Mouse (Mus musculus): Measurements from ENCODE around the gene Nrxn3. TPM values are rescaled to one million over a fixed set of nuclear protein-coding genes. Genes with fewer than 3 reads are reported as not detected.
A peak's percentile ranks its signal among the peaks of the same experiment; 100 is the strongest.

Nrxn3 gene
- 0.65 and 0.72 TPM in 2 replicates for polyA plus RNA-seq (2015; fragmentation: Nextera tagmentation; extraction: Ambion mirVana)

GRCm38 (mm10) chr12:88722691-88723070 lies at the start of gene Nrxn3:
TSS of gene Nrxn3 (plus strand) at chr12:88722876.
- no peak for ATAC-seq

GRCm38 (mm10) chr12:88704159-88704846 lies 18.4 kb upstream of the Nrxn3 start:
- 66% methylated on average over 10 of the region's 10 CpGs for WGBS (ENCODE audit: insufficient replicate concordance)
- H3K4me1 ChIP-seq (ENCODE audit: insufficient read depth): no peaks in the 10 kb centered on the region
- TF ChIP-seq CTCF (IDR thresholded peaks at IDR 0.05; ENCODE audit: low read depth): no peak
- TF ChIP-seq EP300 (IDR thresholded peaks at IDR 0.05; ENCODE audit: low read depth): no peak
- H3K9me3 ChIP-seq (ENCODE audit: low read length): no peaks in the 10 kb centered on the region
- H3K4me3 ChIP-seq (ENCODE audit: low read depth, low read length): no peak overlapping the region
- H3K9ac ChIP-seq (replicated peaks): no peak overlapping the region
- DNase-seq (no peak), ATAC-seq (no peak)
- no peaks in the 10 kb centered on the region for H3K36me3 ChIP-seq (replicated peaks; ENCODE audit: insufficient read depth, low read length)
- no peaks in the 10 kb centered on the region for H3K27me3 ChIP-seq (ENCODE audit: insufficient read depth, low read length)
- H3K4me2 ChIP-seq (ENCODE audit: low read depth, low read length): no peak overlapping the region
- H3K27ac ChIP-seq (ENCODE audit: low read depth): no peak overlapping the region

More at GRCm38 (mm10) chr12:88722691-88723070, at the start of gene Nrxn3:
- Histone ChIP-seq H3K4me1 (ENCODE audit: insufficient read depth) (no peaks in the 10 kb centered on the region), H3K4me3 (ENCODE audit: low read depth, low read length) (no peak within 1 kb of the TSS), H3K36me3 (replicated peaks; ENCODE audit: insufficient read depth, low read length) (no peaks in the 10 kb centered on the region), H3K4me2 (ENCODE audit: low read depth, low read length) (peak within 1 kb of the TSS; percentile 26; the same call in 1 of the 2 replicates), H3K27ac (ENCODE audit: low read depth) (no peak within 1 kb of the TSS), H3K9ac (replicated peaks) (no peak within 1 kb of the TSS), H3K9me3 (ENCODE audit: low read length) (no peaks in the 10 kb centered on the region), H3K27me3 (ENCODE audit: insufficient read depth, low read length) (no peaks in the 10 kb centered on the region)
- 3% methylated on average over 9 of the region's 9 CpGs for WGBS (ENCODE audit: insufficient replicate concordance)
- no peak for TF ChIP-seq CTCF (IDR thresholded peaks at IDR 0.05; ENCODE audit: low read depth)
- DNase-seq: peak; percentile 14

GRCm38 (mm10) chr12:88705959-88706358 lies 16.7 kb upstream of the Nrxn3 start:
- TF ChIP-seq EP300 (IDR thresholded peaks at IDR 0.05; ENCODE audit: low read depth) (no peak), CTCF (IDR thresholded peaks at IDR 0.05; ENCODE audit: low read depth) (no peak)
- 65% methylated on average over 3 of the region's 3 CpGs for WGBS (ENCODE audit: insufficient replicate concordance)
- no peaks in the 10 kb centered on the region for H3K36me3 ChIP-seq (replicated peaks; ENCODE audit: insufficient read depth, low read length)
- no peaks in the 10 kb centered on the region for H3K27me3 ChIP-seq (ENCODE audit: insufficient read depth, low read length)
- H3K9ac ChIP-seq (replicated peaks): no peak overlapping the region
- H3K27ac ChIP-seq (ENCODE audit: low read depth): no peak overlapping the region
- H3K9me3 ChIP-seq (ENCODE audit: low read length): no peaks in the 10 kb centered on the region
- no peak overlapping the region for H3K4me3 ChIP-seq (ENCODE audit: low read depth, low read length)
- no peak for DNase-seq
- no peaks in the 10 kb centered on the region for H3K4me1 ChIP-seq (ENCODE audit: insufficient read depth)
- ATAC-seq: no peak
- H3K4me2 ChIP-seq (ENCODE audit: low read depth, low read length): no peak overlapping the region

DNA sequence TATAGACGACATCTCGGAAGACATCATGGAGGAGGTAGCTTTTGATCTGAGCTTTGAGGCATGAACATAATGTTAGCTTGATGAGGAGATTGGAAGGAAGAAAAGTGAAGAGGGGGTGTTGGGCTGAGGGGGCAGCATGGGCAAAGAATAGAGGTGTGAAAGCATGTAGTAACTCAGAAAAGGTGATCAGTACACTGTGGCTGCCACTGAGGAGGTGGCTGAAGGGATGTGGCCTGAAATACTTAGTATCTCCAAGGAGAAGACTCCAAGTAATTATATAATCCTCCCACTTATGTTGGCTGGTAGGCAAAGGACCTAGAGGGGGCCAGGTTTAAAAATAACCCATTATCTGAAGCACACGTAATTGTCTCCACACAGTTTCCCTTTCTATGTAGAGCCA lies 14.9 kb upstream of the Nrxn3 start:
- Histone ChIP-seq H3K9ac (replicated peaks) (no peak overlapping the region), H3K27me3 (ENCODE audit: insufficient read depth, low read length) (no peaks in the 10 kb centered on the region), H3K9me3 (ENCODE audit: low read length) (no peaks in the 10 kb centered on the region), H3K36me3 (replicated peaks; ENCODE audit: insufficient read depth, low read length) (no peaks in the 10 kb centered on the region), H3K4me3 (ENCODE audit: low read depth, low read length) (no peak overlapping the region), H3K27ac (ENCODE audit: low read depth) (no peak overlapping the region), H3K4me1 (ENCODE audit: insufficient read depth) (no peaks in the 10 kb centered on the region), H3K4me2 (ENCODE audit: low read depth, low read length) (no peak overlapping the region)
- no peak for DNase-seq
- WGBS (ENCODE audit: insufficient replicate concordance): 68% methylated on average over 3 of the region's 3 CpGs
- ATAC-seq: no peak
- no peak for TF ChIP-seq CTCF (IDR thresholded peaks at IDR 0.05; ENCODE audit: low read depth)
- TF ChIP-seq EP300 (IDR thresholded peaks at IDR 0.05; ENCODE audit: low read depth): no peak

GRCm38 (mm10) chr12:88709223-88709622 lies 13.5 kb upstream of the Nrxn3 start:
- Histone ChIP-seq H3K4me3 (ENCODE audit: low read depth, low read length) (no peak overlapping the region), H3K9ac (replicated peaks) (no peak overlapping the region), H3K4me2 (ENCODE audit: low read depth, low read length) (no peak overlapping the region), H3K27ac (ENCODE audit: low read depth) (no peak overlapping the region), H3K27me3 (ENCODE audit: insufficient read depth, low read length) (no peaks in the 10 kb centered on the region), H3K36me3 (replicated peaks; ENCODE audit: insufficient read depth, low read length) (no peaks in the 10 kb centered on the region), H3K9me3 (ENCODE audit: low read length) (no peaks in the 10 kb centered on the region), H3K4me1 (ENCODE audit: insufficient read depth) (no peaks in the 10 kb centered on the region)
- TF ChIP-seq CTCF (IDR thresholded peaks at IDR 0.05; ENCODE audit: low read depth): peak; percentile 44
- TF ChIP-seq EP300 (IDR thresholded peaks at IDR 0.05; ENCODE audit: low read depth): no peak
- 10% methylated on average over 11 of the region's 11 CpGs for WGBS (ENCODE audit: insufficient replicate concordance)
- DNase-seq (peak; percentile 57), ATAC-seq (peak; percentile 45; the same call in 1 of the 2 replicates)

DNA sequence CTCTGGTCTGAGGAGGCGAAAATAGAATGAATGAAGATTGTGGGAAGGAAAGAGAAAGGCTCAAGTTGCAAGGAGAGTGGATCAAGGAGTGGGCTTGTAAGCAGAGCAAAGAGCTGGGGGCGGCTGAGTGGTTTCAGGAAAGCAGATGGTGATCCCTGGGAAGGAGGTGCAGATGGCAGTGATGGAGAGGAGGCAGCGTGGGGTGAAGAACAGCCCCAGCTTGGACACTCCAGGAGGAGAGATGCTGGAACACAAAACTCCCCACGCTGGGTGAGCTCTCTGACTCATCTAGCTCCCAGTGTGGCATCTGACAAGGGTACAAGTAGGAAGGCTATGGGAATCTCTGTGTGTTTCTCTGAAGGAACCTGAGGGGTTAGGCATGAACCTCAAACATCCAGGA lies 9.2 kb upstream of the Nrxn3 start:
- no peaks in the 10 kb centered on the region for H3K36me3 ChIP-seq (replicated peaks; ENCODE audit: insufficient read depth, low read length)
- H3K9me3 ChIP-seq (ENCODE audit: low read length): no peaks in the 10 kb centered on the region
- no peaks in the 10 kb centered on the region for H3K27me3 ChIP-seq (ENCODE audit: insufficient read depth, low read length)
- ATAC-seq (no peak), DNase-seq (no peak)
- TF ChIP-seq CTCF (IDR thresholded peaks at IDR 0.05; ENCODE audit: low read depth): no peak
- TF ChIP-seq EP300 (IDR thresholded peaks at IDR 0.05; ENCODE audit: low read depth): no peak
- no peak overlapping the region for H3K4me3 ChIP-seq (ENCODE audit: low read depth, low read length)
- H3K27ac ChIP-seq (ENCODE audit: low read depth): no peak overlapping the region
- no peak overlapping the region for H3K4me2 ChIP-seq (ENCODE audit: low read depth, low read length)
- no peak overlapping the region for H3K9ac ChIP-seq (replicated peaks)
- H3K4me1 ChIP-seq (ENCODE audit: insufficient read depth): no peaks in the 10 kb centered on the region
- 55% methylated on average over 4 of the region's 4 CpGs for WGBS (ENCODE audit: insufficient replicate concordance)

All from liver, postnatal 0 days (tissue).